In the genomic region with DNA sequence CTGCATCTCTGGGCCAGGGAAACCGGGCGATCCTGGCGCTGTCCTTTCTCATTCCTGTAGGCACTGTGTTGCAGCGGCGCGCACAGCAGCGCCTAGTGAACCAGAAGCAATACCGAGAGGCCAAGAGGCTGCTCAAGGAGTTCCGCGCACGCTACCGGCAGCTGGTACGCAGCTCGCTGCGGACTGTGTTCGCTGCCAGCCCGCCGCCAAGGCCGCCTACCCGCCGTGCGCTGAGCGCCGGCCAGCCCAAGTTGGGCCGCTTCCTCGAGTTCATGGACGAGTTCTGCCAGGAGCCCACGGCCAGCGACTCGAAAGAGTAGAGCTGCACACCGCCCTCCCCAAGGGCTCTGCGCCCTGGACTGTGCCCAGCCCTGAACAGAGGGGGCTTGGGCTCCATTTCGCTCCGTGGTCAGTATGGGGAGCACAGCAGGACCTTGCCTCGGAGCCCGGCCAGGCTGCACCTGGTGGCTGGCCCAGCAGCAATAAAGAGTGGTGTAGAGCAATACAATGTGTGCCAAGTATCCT, we compare ENCODE assay signal across 8 mouse cellular contexts. TPM values are rescaled to one million over a fixed set of nuclear protein-coding genes. Genes with fewer than 3 reads are reported as not detected.
DNase-seq lines count a peak whose midpoint lies in the region; ATAC-seq and TF ChIP-seq lines count a peak whose summit lies in the region.

No protein-coding gene starts in this region.

- WGBS in heart, embryonic 13.5 days, result 1% methylated on average over 36 of the region's 36 CpGs
- 1% methylated on average over 36 of the region's 36 CpGs for WGBS in kidney, embryonic 16.5 days
- WGBS in liver, embryonic 14.5 days (ENCODE audit: insufficient replicate concordance), result 3% methylated on average over 36 of the region's 36 CpGs
- WGBS in neural tube, embryonic 11.5 days, result under 1% methylated on average over 36 of the region's 36 CpGs

- H3K9me3 ChIP-seq in heart, embryonic 13.5 days, result no peaks in the 10 kb centered on the region
- H3K9me3 ChIP-seq in kidney, embryonic 16.5 days (ENCODE audit: low read length), result no peaks in the 10 kb centered on the region
- no peaks in the 10 kb centered on the region for H3K9me3 ChIP-seq in liver, embryonic 14.5 days (ENCODE audit: control insufficient read depth, low read length)
- no peaks in the 10 kb centered on the region for H3K9me3 ChIP-seq in neural tube, embryonic 11.5 days (ENCODE audit: control insufficient read depth, low read length)

- TF ChIP-seq EP300 in liver, embryonic 14.5 days (IDR thresholded peaks at IDR 0.05; ENCODE audit: low read depth), result no peak

- peak overlapping the region; percentile 92 for H3K4me2 ChIP-seq in heart, embryonic 13.5 days
- H3K4me2 ChIP-seq in kidney, embryonic 16.5 days (replicated peaks; ENCODE audit: low read depth, low read length), result peak overlapping the region; percentile 95
- peak overlapping the region; percentile 49 for H3K4me2 ChIP-seq in liver, embryonic 14.5 days (ENCODE audit: low read depth)
- H3K4me2 ChIP-seq in neural tube, embryonic 11.5 days (ENCODE audit: low read depth), result peak overlapping the region; percentile 70

- H3K4me1 ChIP-seq in heart, embryonic 13.5 days, result peaks cover 26% of the 10 kb centered on the region
- H3K4me1 ChIP-seq in kidney, embryonic 16.5 days (ENCODE audit: insufficient read depth, low read length), result peaks cover 14% of the 10 kb centered on the region
- 0 out of 4 replicates have a peak, but pooled peaks cover 0 to 2% of the 10 kb centered on the region in 2 experiments for H3K4me1 ChIP-seq in liver, embryonic 14.5 days (replicated peaks; ENCODE audit: control insufficient read depth in 2 of 2, insufficient read depth in 2 of 2, low read length in 1 of 2)
- peaks cover 12% of the 10 kb centered on the region for H3K4me1 ChIP-seq in neural tube, embryonic 11.5 days (ENCODE audit: control insufficient read depth, insufficient read depth, low read length)

- peaks cover 26% of the 10 kb centered on the region for H3K36me3 ChIP-seq in heart, embryonic 13.5 days
- H3K36me3 ChIP-seq in kidney, embryonic 16.5 days (ENCODE audit: insufficient read depth, low read length), result peaks cover 9% of the 10 kb centered on the region; the same call in 1 of the 2 replicates
- no peaks in the 10 kb centered on the region for H3K36me3 ChIP-seq in liver, embryonic 14.5 days (replicated peaks; ENCODE audit: control insufficient read depth, insufficient read depth, low read depth)
- no peaks in the 10 kb centered on the region for H3K36me3 ChIP-seq in neural tube, embryonic 11.5 days (ENCODE audit: control insufficient read depth, insufficient read depth, low read length)

- no peak for TF ChIP-seq CTCF in liver, embryonic 14.5 days (IDR thresholded peaks at IDR 0.05; ENCODE audit: low read depth)

- DNase-seq in lung, adult 18-20 months, result peak; percentile 25 to 32
- DNase-seq in lung, postnatal 25 days (ENCODE audit: low spot score), result no peak
- DNase-seq in embryo, embryonic 11 days, result peak; percentile 69
- no peak for DNase-seq in liver, embryonic 14.5 days (ENCODE audit: low read depth in 3 of 3, low spot score in 3 of 3)
- peak; percentile 61 for DNase-seq in neural tube, embryonic 11.5 days (ENCODE audit: low spot score)
- no peak for DNase-seq in T-cell, adult 2 months (ENCODE audit: low spot score)

- H3K27ac ChIP-seq in heart, embryonic 13.5 days (replicated peaks), result no peak overlapping the region
- no peak overlapping the region for H3K27ac ChIP-seq in kidney, embryonic 16.5 days (ENCODE audit: low read length)
- H3K27ac ChIP-seq in liver, embryonic 14.5 days, result no peak overlapping the region
- no peak overlapping the region for H3K27ac ChIP-seq in neural tube, embryonic 11.5 days (ENCODE audit: low read depth, low read length)

- 0 out of 2 replicates have a peak, but pooled peaks have one; percentile 17 for ATAC-seq in heart, embryonic 13.5 days (ENCODE audit: extremely low read depth, insufficient number of reproducible peaks, low FRiP score, low TSS enrichment)
- peak; percentile 76 for ATAC-seq in kidney, embryonic 16.5 days (ENCODE audit: low FRiP score, low TSS enrichment)
- ATAC-seq in liver, embryonic 14.5 days (ENCODE audit: insufficient read depth), result no peak
- peak; percentile 60 for ATAC-seq in neural tube, embryonic 11.5 days (ENCODE audit: insufficient read depth, low FRiP score, low TSS enrichment)

- peak overlapping the region; percentile 76 for H3K9ac ChIP-seq in heart, embryonic 13.5 days
- H3K9ac ChIP-seq in kidney, embryonic 16.5 days (replicated peaks; ENCODE audit: low read length), result peak overlapping the region; percentile 68
- no peak overlapping the region for H3K9ac ChIP-seq in liver, embryonic 14.5 days (replicated peaks)
- H3K9ac ChIP-seq in neural tube, embryonic 11.5 days (ENCODE audit: low read length), result peak overlapping the region; percentile 55

- peak overlapping the region; percentile 54 for H3K4me3 ChIP-seq in heart, embryonic 13.5 days
- peak overlapping the region; percentile 50 for H3K4me3 ChIP-seq in kidney, embryonic 16.5 days (ENCODE audit: low read length)
- H3K4me3 ChIP-seq in liver, embryonic 14.5 days (ENCODE audit: insufficient read depth in 1 of 2, low read depth in 2 of 2, low read length in 2 of 2), result peak overlapping the region in 1 of 2 experiments; percentile 21; a peak in 2 of 4 replicates
- H3K4me3 ChIP-seq in neural tube, embryonic 11.5 days (ENCODE audit: low read depth, low read length), result peak overlapping the region; percentile 29

- H3K27me3 ChIP-seq in heart, embryonic 13.5 days (replicated peaks), result peaks cover 49% of the 10 kb centered on the region
- peaks cover 5% of the 10 kb centered on the region for H3K27me3 ChIP-seq in kidney, embryonic 16.5 days (ENCODE audit: insufficient read depth, low read length)
- H3K27me3 ChIP-seq in liver, embryonic 14.5 days (ENCODE audit: control insufficient read depth, insufficient read depth, low read length), result peaks cover 27% of the 10 kb centered on the region
- peaks cover 7% of the 10 kb centered on the region; the same call in 1 of the 2 replicates for H3K27me3 ChIP-seq in neural tube, embryonic 11.5 days (ENCODE audit: control insufficient read depth, insufficient read depth, low read length)

RNA-seq across cellular contexts. Expression of a gene that starts 54.1 kb away (rescaled TPM):
- 187 and 211 TPM in 2 replicates for polyA plus RNA-seq in heart, embryonic 13.5 days (2015; fragmentation: Nextera tagmentation; extraction: Ambion mirVana)
- 361 and 372 TPM in 2 replicates for polyA plus RNA-seq in kidney, embryonic 16.5 days (2015; fragmentation: Nextera tagmentation; extraction: Ambion mirVana)
- 36.7 and 44.5 TPM in 2 replicates for polyA plus RNA-seq in liver, embryonic 14.5 days (2012; rRNA removed)
- 162 and 171 TPM in 2 replicates for polyA plus RNA-seq in liver, embryonic 14.5 days (2014; fragmentation: Nextera tagmentation; extraction: Ambion mirVana)
- polyA plus RNA-seq in neural tube, embryonic 11.5 days (2014; fragmentation: Nextera tagmentation; extraction: Ambion mirVana), result 345 and 366 TPM in 2 replicates

RNA-seq across cellular contexts. Expression of a gene that starts 58.5 kb away (rescaled TPM):
- 0.15 and 0.18 TPM in 2 replicates for polyA plus RNA-seq in heart, embryonic 13.5 days (2015; fragmentation: Nextera tagmentation; extraction: Ambion mirVana)
- 0.26 TPM in 2 replicates for polyA plus RNA-seq in kidney, embryonic 16.5 days (2015; fragmentation: Nextera tagmentation; extraction: Ambion mirVana)
- not detected in 2 replicates for polyA plus RNA-seq in liver, embryonic 14.5 days (2012; rRNA removed)
- 0.08 TPM in 1 of 2 replicates, not detected in the other for polyA plus RNA-seq in liver, embryonic 14.5 days (2014; fragmentation: Nextera tagmentation; extraction: Ambion mirVana)
- polyA plus RNA-seq in neural tube, embryonic 11.5 days (2014; fragmentation: Nextera tagmentation; extraction: Ambion mirVana), result 0.36 and 0.46 TPM in 2 replicates

Comparison
In these comparisons a context has a peak if more than half of its experiments do, and no peak if none do; other contexts are left out.
1. DNase-seq: peak in lung, adult 18-20 months (2 of 2), embryo, embryonic 11 days (single experiment) and neural tube, embryonic 11.5 days (single experiment); none in lung, postnatal 25 days (single experiment), liver, embryonic 14.5 days (0 of 3) and T-cell, adult 2 months (single experiment).
2. Peak in every context shown above with its lines, with median percentiles within 50 percentile points of each other: H3K4me2 ChIP-seq.